Mouse (Mus musculus): Measurements from ENCODE around the gene Rbm20. TPM values are rescaled to one million over a fixed set of nuclear protein-coding genes. Genes with fewer than 3 reads are reported as not detected.
A peak's percentile ranks its signal among the peaks of the same experiment; 100 is the strongest.

Rbm20 gene
- total RNA-seq, 2 experiments from 2014 or later: 4.0 to 5.8 TPM

- no peak overlapping the region for H3K4me3 ChIP-seq
- no peak for DNase-seq (ENCODE audit: extremely low spot score in 1 of 2, low spot score in 2 of 2)
- intact Hi-C loops (cut with DNase I): no loop called here
- TF ChIP-seq CTCF (IDR thresholded peaks at IDR 0.05): no peak
- H3K27ac ChIP-seq: no peak overlapping the region
Measured at GRCm38 (mm10) chr19:53833745-53834369, 156.8 kb downstream of the Rbm20 start.

- H3K4me3 ChIP-seq: no peak overlapping the region
- intact Hi-C loops (cut with DNase I): loop anchor here (5.0 kb wide), 1 partner anchor 90 kb away; no protein-coding TSS in a partner anchor
- TF ChIP-seq CTCF (IDR thresholded peaks at IDR 0.05): no peak
- no peak for DNase-seq (ENCODE audit: extremely low spot score in 1 of 2, low spot score in 2 of 2)
- H3K27ac ChIP-seq: no peak overlapping the region
Measured at GRCm38 (mm10) chr19:53836569-53837454, 159.7 kb downstream of the Rbm20 start.

- TF ChIP-seq CTCF (IDR thresholded peaks at IDR 0.05): peak; percentile 35
- intact Hi-C loops (cut with DNase I): loop anchor here (5.0 kb wide), 1 partner anchor 88 kb away; no protein-coding TSS in a partner anchor
- DNase-seq (ENCODE audit: extremely low spot score in 1 of 2, low spot score in 2 of 2): no peak
Measured at GRCm38 (mm10) chr19:53838850-53839249, 161.7 kb downstream of the Rbm20 start.

GRCm38 (mm10) chr19:53839837-53840236 is 162.7 kb downstream of the Rbm20 start:
- no peak for TF ChIP-seq CTCF (IDR thresholded peaks at IDR 0.05)
- H3K27ac ChIP-seq: no peak overlapping the region
- intact Hi-C loops (cut with DNase I): loop anchor here (5.0 kb wide), 1 partner anchor 87 kb away; no protein-coding TSS in a partner anchor
- no peak for DNase-seq (ENCODE audit: extremely low spot score in 1 of 2, low spot score in 2 of 2)
- H3K4me3 ChIP-seq: no peak overlapping the region

More at GRCm38 (mm10) chr19:53838850-53839249, 161.7 kb downstream of the Rbm20 start:
- Histone ChIP-seq H3K4me3 (no peak overlapping the region), H3K27ac (no peak overlapping the region)

GRCm38 (mm10) chr19:53841915-53842314 is 164.8 kb downstream of the Rbm20 start:
- peak; percentile 68 for TF ChIP-seq CTCF (IDR thresholded peaks at IDR 0.05)
- no peak overlapping the region for H3K4me3 ChIP-seq
- intact Hi-C loops (cut with DNase I): no loop called here
- no peak for DNase-seq (ENCODE audit: extremely low spot score in 1 of 2, low spot score in 2 of 2)
- H3K27ac ChIP-seq: no peak overlapping the region

- intact Hi-C loops (cut with DNase I): no loop called here
- no peak for TF ChIP-seq CTCF (IDR thresholded peaks at IDR 0.05)
- H3K4me3 ChIP-seq: no peak overlapping the region
- DNase-seq (ENCODE audit: extremely low spot score in 1 of 2, low spot score in 2 of 2): no peak
- H3K27ac ChIP-seq: no peak overlapping the region
Measured at GRCm38 (mm10) chr19:53843972-53844371, 166.9 kb downstream of the Rbm20 start.

- Histone ChIP-seq H3K4me3 (no peak overlapping the region), H3K27ac (no peak overlapping the region)
- TF ChIP-seq CTCF (IDR thresholded peaks at IDR 0.05): no peak
- intact Hi-C loops (cut with DNase I): no loop called here
- no peak for DNase-seq (ENCODE audit: extremely low spot score in 1 of 2, low spot score in 2 of 2)
Measured at GRCm38 (mm10) chr19:53848272-53848995, 171.3 kb downstream of the Rbm20 start.

- peak overlapping the region; percentile 6 for H3K27ac ChIP-seq
- no peak overlapping the region for H3K4me3 ChIP-seq
- intact Hi-C loops (cut with DNase I): loop anchor here (5.0 kb wide), 2 partner anchors 43 to 52 kb away; no protein-coding TSS in a partner anchor
- no peak for TF ChIP-seq CTCF (IDR thresholded peaks at IDR 0.05)
- DNase-seq (ENCODE audit: extremely low spot score in 1 of 2, low spot score in 2 of 2): peak in 1 of 2 experiments; percentile 48
Measured at GRCm38 (mm10) chr19:53850166-53850922, 173.2 kb downstream of the Rbm20 start.

- TF ChIP-seq CTCF (IDR thresholded peaks at IDR 0.05): no peak
- DNase-seq (ENCODE audit: extremely low spot score in 1 of 2, low spot score in 2 of 2): no peak
- no peak overlapping the region for H3K4me3 ChIP-seq
- intact Hi-C loops (cut with DNase I): loop anchor here (5.0 kb wide), 2 partner anchors 44 to 51 kb away; no protein-coding TSS in a partner anchor
- peak overlapping the region; percentile 89 for H3K27ac ChIP-seq
Measured at GRCm38 (mm10) chr19:53851352-53851751, 174.2 kb downstream of the Rbm20 start.

- intact Hi-C loops (cut with DNase I): loop anchor here (5.0 kb wide), 2 partner anchors 45 to 50 kb away; no protein-coding TSS in a partner anchor
- Histone ChIP-seq H3K27ac (peak overlapping the region; percentile 89), H3K4me3 (no peak overlapping the region)
- TF ChIP-seq CTCF (IDR thresholded peaks at IDR 0.05): no peak
- DNase-seq (ENCODE audit: extremely low spot score in 1 of 2, low spot score in 2 of 2): no peak
Measured at GRCm38 (mm10) chr19:53851826-53852698, 175.0 kb downstream of the Rbm20 start.
